ENCODE assay signal across 6 mouse cellular contexts in genomic region chr12:5344457-5344856, GRCm38 (mm10). TPM values are rescaled to one million over a fixed set of nuclear protein-coding genes. Genes with fewer than 3 reads are reported as not detected.
A peak's percentile ranks its signal among the peaks of the same experiment; 100 is the strongest.
DNase-seq lines count a peak whose midpoint lies in the region; ATAC-seq and TF ChIP-seq lines count a peak whose summit lies in the region.
"Not testable (repeated sequence)": the region's sequence is repeated elsewhere in the genome, so short reads cannot be mapped to it uniquely, and the experiment has no call there.
"Had no signal": no experiment of that assay in that cellular context is flagged by ENCODE, and none has a peak within 500 bp of the region (broad histone marks: within the 10 kb centered on the region; RNA-seq: fewer than 3 reads in every experiment).

No protein-coding gene starts in this region.

- peaks cover 12% of the 10 kb centered on the region for H3K4me1 ChIP-seq in heart, embryonic 10.5 days
- H3K4me1 ChIP-seq in lung, postnatal 0 days (ENCODE audit: insufficient read depth, low read depth, low read length) = not testable (repeated sequence)

- not testable (repeated sequence) for H3K9ac ChIP-seq in lung, postnatal 0 days (replicated peaks; ENCODE audit: low read depth)

- H3K4me3 ChIP-seq in heart, embryonic 10.5 days; lung, postnatal 0 days (ENCODE audit: low read depth, low read length): not testable (repeated sequence)

- ATAC-seq in lung, postnatal 0 days = peak; percentile 82

- not testable (repeated sequence) for H3K27me3 ChIP-seq in heart, embryonic 10.5 days (ENCODE audit: insufficient read depth, poor library complexity, severe bottlenecking); lung, postnatal 0 days (replicated peaks; ENCODE audit: insufficient read depth, low read length)

- H3K27ac ChIP-seq in heart, embryonic 10.5 days; lung, postnatal 0 days (ENCODE audit: low read length): not testable (repeated sequence)

- not testable (repeated sequence) for H3K36me3 ChIP-seq in heart, embryonic 10.5 days; lung, postnatal 0 days (ENCODE audit: insufficient read depth, low read length)

- H3K9me3 ChIP-seq in heart, embryonic 10.5 days; lung, postnatal 0 days (ENCODE audit: low read length): not testable (repeated sequence)

- TF ChIP-seq CTCF in lung, postnatal 0 days (IDR thresholded peaks at IDR 0.05) = not testable (repeated sequence)

- WGBS in heart, embryonic 10.5 days = 91% methylated on average over 6 of the region's 7 CpGs
- 73% methylated on average over 6 of the region's 7 CpGs for WGBS in lung, postnatal 0 days

- not testable (repeated sequence) for H3K4me2 ChIP-seq in lung, postnatal 0 days (replicated peaks; ENCODE audit: low read depth, low read length)

- peak; percentile 78 for TF ChIP-seq EP300 in lung, postnatal 0 days (IDR thresholded peaks at IDR 0.05)

- DNase-seq in heart, embryonic 10.5 days (ENCODE audit: low spot score) = peak; percentile 6
- DNase-seq in lung, postnatal 0 days (ENCODE audit: low spot score) = peak; percentile 71
- peak; percentile 24 for DNase-seq in lung, postnatal 25 days (ENCODE audit: low spot score)
- peak; percentile 8 for DNase-seq in lung, postnatal 36 days

RNA-seq across cellular contexts. Expression of gene Klhl29, which starts 31.0 kb away (rescaled TPM):
- 0.33 and 0.60 TPM in 2 replicates for polyA plus RNA-seq in heart, embryonic 10.5 days (2016; fragmentation: Nextera tagmentation; extraction: Ambion mirVana)
- 0.23 and 0.33 TPM in 2 replicates for polyA plus RNA-seq in lung, postnatal 0 days (2015; fragmentation: Nextera tagmentation; extraction: Ambion mirVana)
- polyA plus RNA-seq: C2C12, G1E had no signal

Comparison
In these comparisons a context has a peak if more than half of its experiments do, and no peak if none do; other contexts are left out.
1. DNase-seq: peak in every context shown above with its lines; median percentile 71 in lung, postnatal 0 days; 24 in lung, postnatal 25 days; 8 in lung, postnatal 36 days; 6 in heart, embryonic 10.5 days.